Mouse (Mus musculus) spleen, adult 2 months (tissue): ENCODE data around the gene Elmod3.

Experiments used
- CTCF ChIP-seq: fragments of 200-500 bp; IDR thresholded peaks from 2 replicates; pipeline ENCODE4 v1.5.1; 2011; ENCODE audit warnings: mild to moderate bottlenecking, inconsistent platforms; ENCODE audit not compliant: insufficient read depth, insufficient read length, insufficient replicate concordance; ENCODE audit errors: extremely low read depth
- POLR2A ChIP-seq: fragments of 200-500 bp; IDR thresholded peaks from 2 replicates; pipeline ENCODE4 v1.6.1; 2011; ENCODE audit warnings: low read depth, low read length, inconsistent platforms

DNA sequence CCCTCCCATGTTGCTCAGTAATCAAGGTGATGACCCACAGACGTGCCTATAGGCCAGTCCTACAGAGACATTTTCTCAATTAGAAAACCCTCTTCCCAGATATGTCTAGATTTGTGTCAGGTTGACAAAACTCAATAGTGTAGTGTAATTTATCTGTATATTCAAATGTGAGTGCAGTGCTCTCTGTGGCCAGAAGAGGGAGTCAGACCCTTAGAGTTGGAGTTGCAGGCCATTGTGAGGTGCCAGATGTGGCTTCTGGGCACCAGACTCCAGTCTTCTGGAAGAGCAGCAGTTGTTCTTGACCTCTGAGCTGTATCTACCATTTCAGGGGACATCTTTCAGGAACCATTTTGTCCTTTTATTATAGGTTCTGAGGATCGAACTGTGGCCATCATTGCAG lies 51.1 kb downstream of the Elmod3 start:
- TF ChIP-seq CTCF (peak; percentile 10; the same call in 1 of the 2 replicates), POLR2A (no peak)
